Mouse (Mus musculus) embryonic fibroblast, embryonic 13.5 days (primary cell): ENCODE measurements around the gene Etl4.

Experiments used
- CTCF ChIP-seq: IDR thresholded peaks from 2 replicates; pipeline ENCODE4 v1.5.1; 2011; ENCODE audit warnings: mild to moderate bottlenecking, control low read depth, low read length, moderate library complexity, borderline replicate concordance; ENCODE audit not compliant: insufficient read depth
- POLR2A ChIP-seq: IDR thresholded peaks from 2 replicates; pipeline ENCODE4 v1.6.1; 2011; ENCODE audit warnings: low read depth, mild to moderate bottlenecking, control low read depth, low read length, moderate library complexity

DNA sequence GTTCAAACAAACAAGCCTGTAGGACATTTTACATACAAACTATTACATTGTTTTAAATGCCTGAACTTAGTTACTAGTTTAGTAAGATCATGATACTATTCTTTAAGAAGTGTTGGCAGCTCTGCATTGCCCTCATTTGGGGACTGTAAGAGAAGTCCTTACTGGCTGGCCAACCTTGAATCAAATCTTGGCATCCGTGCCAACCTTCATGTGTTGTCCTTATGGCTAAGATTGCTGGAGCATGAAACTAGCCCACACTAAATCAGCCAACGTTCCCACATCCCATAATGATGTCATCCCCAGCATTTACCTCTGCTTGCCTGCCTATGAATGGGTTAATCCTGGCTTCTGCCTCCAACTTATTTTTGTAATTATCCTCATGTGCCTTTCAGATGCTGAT lies 636.0 kb downstream of the Etl4 start:
- TF ChIP-seq CTCF: no peak
- TF ChIP-seq POLR2A: no peak
